Mouse (Mus musculus) CH12.LX (cell line): ENCODE results near the gene S100a9. TPM values are rescaled to one million over a fixed set of nuclear protein-coding genes. Genes with fewer than 3 reads are reported as not detected.

Experiments
- DNase-seq: peaks from one replicate; pipeline ENCODE4 v3.0.0-alpha.2; 2013; ENCODE audit errors: extremely low read depth
- H3K27ac ChIP-seq: 2 replicates; pipeline ENCODE4 v1.5.1; 2012; ENCODE audit warnings: low read depth, mild to moderate bottlenecking, control low read depth, moderate library complexity; ENCODE audit not compliant: insufficient read depth
- H3K27me3 ChIP-seq: replicated peaks from 2 replicates; pipeline ENCODE3; 2012; ENCODE audit warnings: inconsistent platforms
- H3K36me3 ChIP-seq, 2 experiments: replicated peaks in 1 of 2; 2 replicates each; pipeline versions ENCODE3 to v1.6.1; 2012; ENCODE audit warnings: inconsistent platforms in 1 of 2, low read length in 1 of 2, mild to moderate bottlenecking in 1 of 2, mixed read lengths in 1 of 2, moderate library complexity in 1 of 2; ENCODE audit not compliant: control insufficient read depth in 1 of 2, insufficient read depth in 1 of 2
- H3K4me1 ChIP-seq, 2 experiments: 2 replicates each; pipeline ENCODE4 v1.6.1; 2012; ENCODE audit warnings: inconsistent platforms in 1 of 2, moderate library complexity in 1 of 2; ENCODE audit not compliant: insufficient read depth in 2 of 2, control insufficient read depth in 1 of 2
- H3K4me2 ChIP-seq: 2 replicates; pipeline ENCODE4 v1.6.1; 2012; ENCODE audit warnings: low read depth, mild to moderate bottlenecking, control low read depth; ENCODE audit not compliant: poor library complexity, insufficient read depth, severe bottlenecking
- H3K4me3 ChIP-seq, 3 experiments: fragments of 150-350 bp in 1 of 3; sonication (generic) in 1 of 3; replicated peaks in 1 of 3; 2 replicates each; pipeline versions ENCODE3 to v1.5.1; 2011 to 2012; ENCODE audit warnings: low read depth in 2 of 3, low read length in 2 of 3, mild to moderate bottlenecking in 2 of 3, moderate library complexity in 2 of 3, control low read depth in 1 of 3, improper control_type of control experiment in 1 of 3, inconsistent platforms in 1 of 3, mixed read lengths in 1 of 3; ENCODE audit not compliant: poor library complexity in 1 of 3
- H3K79me2 ChIP-seq: replicated peaks from 2 replicates; pipeline ENCODE4 v1.6.1; 2012; ENCODE audit warnings: mild to moderate bottlenecking, moderate library complexity; ENCODE audit not compliant: control insufficient read depth, poor library complexity, insufficient read depth, severe bottlenecking; ENCODE audit errors: extremely low read depth
- H3K9ac ChIP-seq: 2 replicates; pipeline ENCODE4 v1.6.1; 2012; ENCODE audit warnings: low read depth, mild to moderate bottlenecking, control low read depth, moderate library complexity; ENCODE audit not compliant: insufficient read depth
- H3K9me3 ChIP-seq: replicated peaks from 2 replicates; pipeline ENCODE3; 2012; ENCODE audit warnings: low read length, inconsistent platforms, mixed read lengths
- CTCF ChIP-seq, 2 experiments: IDR thresholded peaks in 1 of 2; conservative IDR thresholded peaks in 1 of 2; 2 replicates each; pipeline ENCODE4 v1.5.1; 2011 to 2012; ENCODE audit warnings: low read depth in 2 of 2, low read length in 2 of 2, improper control_type of control experiment in 1 of 2, inconsistent platforms in 1 of 2, mild to moderate bottlenecking in 1 of 2, moderate library complexity in 1 of 2
- GABPA ChIP-seq: IDR thresholded peaks from 2 replicates; pipeline ENCODE4 v1.6.1; 2012; ENCODE audit warnings: low read depth, low read length, improper control_type of control experiment, inconsistent platforms; ENCODE audit not compliant: insufficient replicate concordance
- KAT2A ChIP-seq: IDR thresholded peaks from 2 replicates; pipeline ENCODE4 v1.6.1; 2012; ENCODE audit warnings: low read length, improper control_type of control experiment, inconsistent platforms; ENCODE audit not compliant: insufficient replicate concordance
- MAX ChIP-seq: IDR thresholded peaks from 2 replicates; pipeline ENCODE4 v1.6.1; 2011; ENCODE audit warnings: low read length, improper control_type of control experiment
- MAZ ChIP-seq: IDR thresholded peaks from 2 replicates; pipeline ENCODE4 v1.6.1; 2012; ENCODE audit warnings: low read depth, mild to moderate bottlenecking, inconsistent platforms, low read length, improper control_type of control experiment, moderate library complexity
- MEF2A ChIP-seq: IDR thresholded peaks from 2 replicates; pipeline ENCODE4 v1.6.1; 2014; ENCODE audit warnings: low read depth, mild to moderate bottlenecking, inconsistent platforms, low read length, improper control_type of control experiment, borderline replicate concordance
- NELFE ChIP-seq: IDR thresholded peaks from 2 replicates; pipeline ENCODE4 v1.6.1; 2011; ENCODE audit warnings: low read depth, low read length, improper control_type of control experiment
- NRF1 ChIP-seq: IDR thresholded peaks from 2 replicates; pipeline ENCODE4 v1.6.1; 2014; ENCODE audit warnings: low read depth, mild to moderate bottlenecking, inconsistent platforms, low read length, improper control_type of control experiment, moderate library complexity
- RAD21 ChIP-seq: IDR thresholded peaks from 2 replicates; pipeline ENCODE4 v1.6.1; 2011; ENCODE audit warnings: low read depth, mild to moderate bottlenecking, low read length, improper control_type of control experiment, moderate library complexity
- SMC3 ChIP-seq: IDR thresholded peaks from 2 replicates; pipeline ENCODE4 v1.6.1; 2011; ENCODE audit warnings: low read depth, low read length, improper control_type of control experiment
- TBP ChIP-seq: conservative IDR thresholded peaks from 2 replicates; pipeline ENCODE4 v1.6.1; 2011; ENCODE audit warnings: low read depth, low read length, improper control_type of control experiment
- TCF12 ChIP-seq: IDR thresholded peaks from 2 replicates; pipeline ENCODE4 v1.6.1; 2014; ENCODE audit warnings: low read depth, mild to moderate bottlenecking, inconsistent platforms, low read length, improper control_type of control experiment
- ZNF384 ChIP-seq: IDR thresholded peaks from 2 replicates; pipeline ENCODE4 v1.6.1; 2012; ENCODE audit warnings: low read depth, low read length, improper control_type of control experiment, inconsistent platforms
- dilution Hi-C: fragments of 300-500 bp; cut with MboI; formaldehyde crosslinking; loops from 2 replicates; pipeline ENCODE4 v1.14.3; 2020; ENCODE audit warnings: low sequenced_read_pairs; ENCODE audit not compliant: extremely low pct_unique_long_range_greater_than_20kb, extremely low pct_ligation_motif_present
- in situ Hi-C: fragments of 300-500 bp; cut with MboI; formaldehyde crosslinking; loops from 3 replicates; pipeline ENCODE4 v1.14.3; 2019; ENCODE audit warnings: low sequenced_read_pairs, low pct_ligation_motif_present, low pct_unique_long_range_greater_than_20kb, mixed read lengths
- polyA plus RNA-seq: library from polyadenylated mRNA; unstranded; fragments of >175 nt; gene quantifications from 2 replicates; pipeline ENCODE4 v1.2.1, GENCODE M21; 2012; ENCODE audit warnings: low read depth; ENCODE audit not compliant: insufficient read length
- total RNA-seq, 2 experiments: library from RNA; depleted of rRNA; stranded (reverse); fragments of 300-350 nt in 1 of 2; fragments of >200 nt in 1 of 2; gene quantifications; 2 replicates each; pipeline ENCODE4 v1.2.3; 2012 to 2014

The S100a9 gene
- total and polyA plus RNA-seq, 3 experiments = not detected

GRCm38 (mm10) chr3:90709591-90710460, 14.3 kb upstream of the S100a9 start:
- peak; percentile 95 for DNase-seq
- dilution Hi-C loops = no loop called here
- Histone ChIP-seq H3K9me3 (no peaks in the 10 kb centered on the region), H3K27me3 (peaks cover 42% of the 10 kb centered on the region), H3K4me3 (no peak overlapping the region), H3K9ac (no peak overlapping the region), H3K4me1 (peaks cover 0 to 3% of the 10 kb centered on the region in 2 experiments; a peak in 1 of 4 replicates), H3K27ac (no peak overlapping the region), H3K36me3 (no peaks in the 10 kb centered on the region), H3K4me2 (no peak overlapping the region), H3K79me2 (no peaks in the 10 kb centered on the region)
- in situ Hi-C loops = no loop called here
- TF ChIP-seq NELFE (peak; percentile 86; the same call in 1 of the 2 replicates), MAZ (0 out of 2 replicates have a peak, but pooled peaks have one; percentile 31), TBP (no peak), RAD21 (peak; percentile 56), TCF12 (peak; percentile 42; the same call in 1 of the 2 replicates), KAT2A (no peak), CTCF (conservative IDR thresholded peaks at IDR 0.05 in 1 of 2, IDR thresholded peaks at IDR 0.05 in 1 of 2; ENCODE audit: low read depth in 2 of 2, low read length in 2 of 2) (peak; percentile 97 to 99), MEF2A (peak; percentile 28; the same call in 1 of the 2 replicates), SMC3 (peak; percentile 72)

DNA sequence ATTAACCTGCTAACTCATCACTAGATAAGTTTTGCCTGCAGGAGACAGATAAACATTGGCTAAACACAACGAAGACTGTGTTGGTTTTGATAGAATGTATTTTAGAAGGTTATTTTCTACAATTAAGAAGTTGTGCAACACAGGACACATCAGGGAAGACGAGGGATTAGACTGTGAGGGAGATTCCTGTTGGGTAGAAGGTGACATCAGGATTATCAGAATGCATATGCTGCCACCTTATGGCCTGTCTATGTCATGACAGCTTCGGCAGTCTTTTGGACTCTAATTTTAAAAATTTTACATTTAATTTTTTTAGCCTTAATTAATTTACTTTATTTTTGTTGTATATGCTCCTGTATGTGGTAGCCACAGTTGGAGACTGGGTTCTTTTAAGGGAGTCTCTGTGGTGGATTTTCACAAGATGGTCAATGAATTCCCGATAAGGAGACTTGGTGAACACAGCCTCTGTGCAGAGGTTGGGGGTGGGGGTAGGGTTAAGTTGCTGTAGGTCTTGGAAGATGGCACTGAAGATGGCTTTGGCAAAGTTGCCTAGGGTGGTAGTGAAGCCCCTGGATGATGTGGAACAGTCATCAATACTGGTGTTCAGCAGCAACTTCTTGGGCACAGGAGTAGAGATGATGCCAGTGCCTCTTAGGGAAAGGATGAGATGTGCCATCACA, 13.1 kb upstream of the S100a9 start:
- dilution Hi-C loops = no loop called here
- Histone ChIP-seq H3K4me1 (peaks cover 0 to 8% of the 10 kb centered on the region in 2 experiments; a peak in 2 of 4 replicates), H3K79me2 (no peaks in the 10 kb centered on the region), H3K9ac (no peak overlapping the region), H3K4me3 (no peak overlapping the region), H3K4me2 (no peak overlapping the region), H3K27me3 (peaks cover 50% of the 10 kb centered on the region), H3K27ac (no peak overlapping the region), H3K9me3 (no peaks in the 10 kb centered on the region), H3K36me3 (no peaks in the 10 kb centered on the region)
- DNase-seq = peak; percentile 32
- TF ChIP-seq MAX (no peak), RAD21 (peak; percentile 82), CTCF (conservative IDR thresholded peaks at IDR 0.05 in 1 of 2, IDR thresholded peaks at IDR 0.05 in 1 of 2; ENCODE audit: low read depth in 2 of 2, low read length in 2 of 2) (peak; percentile 80 to 82), ZNF384 (no peak), SMC3 (peak; percentile 39), NRF1 (no peak), GABPA (no peak)
- in situ Hi-C loops = no loop called here
